Mouse (Mus musculus) left cerebral cortex, adult 9 months (tissue): ENCODE data around the gene Gucd1.
"Not testable (repeated sequence)": the region's sequence is repeated elsewhere in the genome, so short reads cannot be mapped to it uniquely, and the experiment has no call there.

Source experiments
- DNase-seq, 2 experiments: peaks; one replicate each; pipeline ENCODE4 v3.0.0; 2022; ENCODE audit warnings: low spot score in 2 of 2

Gucd1 gene

DNA sequence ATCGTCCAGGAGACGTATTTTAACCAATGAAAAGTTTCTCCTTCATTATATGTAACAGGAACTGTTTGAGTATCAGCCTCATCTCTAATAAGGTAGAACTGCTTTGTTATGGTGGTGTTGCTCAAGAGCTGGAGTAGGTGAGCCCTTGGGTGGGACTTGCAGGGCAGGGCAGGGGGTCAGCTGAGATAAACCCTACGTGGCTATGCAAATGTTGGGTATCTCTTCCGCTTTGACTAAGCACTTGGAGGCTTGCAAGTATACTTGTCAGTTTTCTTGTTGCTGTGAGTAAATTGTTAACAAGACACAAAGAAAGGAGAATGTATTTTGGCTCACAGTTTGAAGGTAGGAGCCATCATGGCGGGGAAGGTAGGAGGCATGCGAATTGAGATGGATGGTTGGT is 87.1 kb downstream of the Gucd1 start:
- no peak for DNase-seq

DNA sequence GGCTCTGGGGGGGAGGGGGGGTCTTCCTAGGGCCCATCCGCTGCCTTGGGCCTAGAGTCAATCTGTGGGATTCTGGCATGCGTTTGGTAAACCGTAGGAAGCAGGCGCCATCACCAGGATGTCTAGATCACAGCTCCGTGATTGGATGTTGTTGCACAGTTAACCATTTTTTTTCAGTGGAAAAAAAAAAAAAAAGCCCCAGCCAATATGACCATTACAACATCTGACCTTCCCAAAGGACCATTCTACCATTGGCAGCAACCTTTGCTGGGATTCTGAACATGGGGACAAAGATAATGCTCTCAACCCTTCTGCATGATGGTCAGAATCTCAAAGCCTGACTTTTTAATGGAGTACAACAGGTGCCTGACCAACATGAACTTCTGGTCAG is 87.6 kb downstream of the Gucd1 start:
- no peak for DNase-seq

DNA sequence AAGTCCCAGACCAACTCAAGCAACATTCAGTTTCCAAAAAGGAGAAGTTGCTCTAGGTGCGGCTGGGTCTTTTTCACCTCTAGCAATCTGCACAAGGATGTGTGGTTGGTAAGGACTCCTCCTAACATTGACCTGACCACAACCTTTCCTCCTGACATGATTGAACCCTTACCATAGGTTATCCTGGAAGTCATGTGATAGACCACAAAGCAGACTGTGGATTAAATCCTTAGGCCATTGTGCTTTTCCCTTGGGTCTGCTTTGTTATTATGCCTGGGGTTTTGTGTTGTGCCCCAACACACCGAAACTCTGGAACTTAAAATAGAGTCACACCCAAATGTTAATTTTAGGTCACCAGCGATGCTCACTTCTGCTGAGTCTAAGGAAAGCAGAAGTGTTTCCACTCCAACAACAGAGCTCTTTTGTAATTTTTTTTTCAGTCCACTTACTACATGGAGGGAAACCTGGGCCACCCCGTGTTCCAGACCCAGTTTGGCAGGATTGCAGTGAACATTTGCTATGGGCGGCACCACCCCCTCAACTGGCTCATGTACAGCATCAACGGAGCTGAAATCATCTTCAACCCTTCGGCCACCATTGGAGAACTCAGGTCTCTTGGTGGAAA is 88.1 kb downstream of the Gucd1 start:
- no peak for DNase-seq

DNA sequence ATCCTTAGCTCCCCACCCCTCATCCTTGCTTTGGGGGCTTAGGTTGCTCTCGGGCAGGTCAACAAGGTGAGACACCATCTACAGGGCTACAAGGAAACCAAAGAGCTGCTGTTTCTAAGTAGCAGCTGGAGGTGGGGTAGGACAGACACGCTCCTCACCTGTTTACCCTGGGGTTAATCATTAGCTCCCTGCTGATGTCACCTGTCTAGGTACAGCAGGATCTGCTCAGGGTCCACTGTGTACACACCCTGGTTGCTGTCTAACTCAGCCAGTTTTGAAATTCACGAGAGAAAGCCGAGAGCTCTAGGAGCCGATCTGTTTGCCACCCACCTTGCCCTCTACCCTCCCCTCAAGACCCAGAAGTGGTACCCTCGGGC is 88.8 kb downstream of the Gucd1 start:
- DNase-seq = no peak

DNA sequence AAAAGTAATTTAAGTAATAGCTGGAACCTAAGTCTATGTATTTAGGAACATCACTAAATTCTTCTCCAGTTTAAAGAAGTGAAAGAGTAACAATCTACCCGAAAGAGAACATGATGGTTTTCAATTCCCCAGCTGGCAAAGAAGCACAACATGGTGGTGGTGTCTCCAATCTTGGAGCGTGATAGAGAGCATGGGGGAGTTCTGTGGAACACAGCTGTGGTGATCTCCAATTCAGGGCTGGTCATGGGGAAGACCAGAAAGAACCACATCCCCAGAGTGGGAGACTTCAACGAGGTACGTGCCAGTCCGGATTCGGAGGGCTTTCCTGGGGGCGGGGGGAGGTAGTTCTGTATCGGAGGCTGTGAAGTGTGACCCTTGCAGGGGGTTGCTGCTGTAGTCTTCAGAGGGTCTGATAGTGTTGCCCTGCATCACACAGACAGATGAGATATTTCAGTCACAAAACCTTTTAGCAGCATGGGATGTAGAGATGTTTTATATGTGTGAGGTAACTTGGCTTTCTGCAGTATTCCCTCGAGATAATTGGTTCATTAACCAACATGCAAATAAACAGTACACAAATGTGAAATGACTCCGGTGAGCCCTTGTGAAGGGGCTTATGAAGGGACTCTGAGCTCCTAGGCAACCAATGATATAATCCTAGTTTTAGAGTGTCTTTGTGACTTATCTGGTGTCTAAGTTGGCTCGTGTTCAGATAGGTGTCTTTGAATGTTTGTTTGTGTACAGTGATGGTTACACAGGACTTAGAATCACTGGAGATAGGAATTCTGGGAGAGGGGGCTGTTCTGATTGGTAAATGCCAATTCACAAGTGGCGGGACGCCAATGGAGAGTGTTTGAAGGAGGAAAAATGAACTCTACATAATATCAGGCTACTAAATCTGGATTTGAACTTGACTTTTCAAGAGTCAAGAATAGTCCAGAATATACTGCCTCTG is 89.4 kb downstream of the Gucd1 start:
- DNase-seq = no peak

DNA sequence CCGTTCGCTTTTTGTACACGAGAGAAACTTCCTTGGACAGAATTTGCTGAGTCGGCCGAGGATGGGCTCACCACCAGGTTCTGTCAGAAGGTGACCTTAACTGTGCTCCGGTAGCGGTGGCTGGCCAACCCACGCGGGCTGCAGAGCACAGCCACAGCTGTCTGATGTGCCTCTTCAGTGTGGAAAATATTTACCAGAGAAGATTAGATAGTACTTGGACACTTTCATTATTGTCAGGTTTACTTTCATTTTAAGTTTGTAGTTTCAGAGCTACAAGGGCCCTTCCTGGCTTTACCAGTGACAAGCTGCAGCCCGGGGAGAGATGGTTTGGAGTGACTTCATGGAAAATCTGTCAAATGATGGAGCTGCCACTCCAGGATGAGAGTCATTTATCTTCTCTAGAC is 93.3 kb downstream of the Gucd1 start:
- DNase-seq = no peak

DNA sequence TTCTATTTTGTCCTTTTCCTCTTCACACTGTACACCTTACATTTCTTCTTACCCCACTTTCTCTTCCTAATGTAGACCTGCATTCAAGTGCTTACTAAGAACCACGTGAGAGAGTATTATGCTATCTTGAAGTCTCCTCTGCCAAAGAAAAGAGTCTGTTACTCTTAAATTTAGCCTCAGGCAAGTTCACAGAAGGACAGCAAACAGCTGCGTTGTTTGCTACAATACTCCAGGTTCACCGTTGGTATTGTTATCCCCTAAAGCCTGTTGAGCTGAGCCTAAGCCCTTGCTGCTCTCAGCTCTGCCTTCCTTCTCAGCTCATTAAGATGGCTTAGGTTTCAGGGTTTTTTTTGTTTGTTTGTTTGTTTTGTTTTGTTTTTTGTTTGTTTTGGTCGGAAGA is 99.0 kb downstream of the Gucd1 start:
- no peak for DNase-seq

DNA sequence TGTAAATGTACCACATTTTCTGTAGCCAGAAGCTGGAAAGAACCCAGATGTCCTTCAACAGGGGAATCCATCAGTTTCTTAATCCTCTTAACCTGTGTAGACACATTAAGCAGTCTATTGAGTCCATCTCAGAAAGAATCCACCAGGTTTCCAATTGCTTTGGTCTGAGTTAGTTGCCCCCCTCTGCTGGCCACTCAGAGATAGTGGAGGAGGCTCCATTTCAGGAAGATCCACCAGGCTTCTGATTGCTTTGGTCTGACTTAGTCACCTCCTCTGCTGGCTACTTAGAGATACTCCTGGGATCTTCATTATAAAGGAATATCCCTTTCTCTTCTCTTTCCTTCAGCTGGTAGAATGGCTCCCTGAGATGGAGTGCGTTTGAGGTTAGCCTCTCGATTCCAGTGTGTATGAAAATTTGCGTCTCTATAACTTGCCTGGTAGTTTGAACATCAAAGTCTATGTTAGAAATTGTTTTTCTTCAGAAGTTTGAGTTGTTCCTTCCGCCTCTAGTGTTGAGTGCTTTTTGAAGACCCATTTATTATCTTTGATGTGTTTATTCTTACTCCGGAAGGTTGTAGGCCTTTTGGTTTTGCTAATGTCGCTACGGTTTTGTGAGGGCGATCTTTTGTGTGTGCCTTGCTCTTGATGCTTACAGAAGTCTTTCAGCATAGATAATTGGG is 100.3 kb downstream of the Gucd1 start:
- no peak for DNase-seq

DNA sequence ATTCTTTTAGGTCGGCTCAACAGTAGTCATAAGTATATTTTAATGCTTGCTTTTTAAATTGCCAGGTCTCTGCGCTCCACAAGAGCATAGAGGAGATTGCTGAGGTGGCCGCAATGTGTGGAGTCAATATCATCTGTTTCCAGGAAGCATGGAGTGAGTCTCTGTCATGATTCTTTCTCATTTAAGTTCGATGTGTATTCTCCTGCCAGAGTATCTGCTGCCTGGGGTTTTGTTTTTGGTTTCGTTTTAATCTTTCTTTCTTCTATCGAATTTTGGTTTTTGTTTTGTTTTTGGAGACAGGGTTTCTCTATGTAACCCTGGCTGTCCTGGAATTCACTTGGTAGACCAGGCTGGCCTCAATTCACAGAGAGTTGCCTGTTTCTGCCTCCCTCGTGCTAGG is 102.8 kb downstream of the Gucd1 start:
- DNase-seq = no peak

DNA sequence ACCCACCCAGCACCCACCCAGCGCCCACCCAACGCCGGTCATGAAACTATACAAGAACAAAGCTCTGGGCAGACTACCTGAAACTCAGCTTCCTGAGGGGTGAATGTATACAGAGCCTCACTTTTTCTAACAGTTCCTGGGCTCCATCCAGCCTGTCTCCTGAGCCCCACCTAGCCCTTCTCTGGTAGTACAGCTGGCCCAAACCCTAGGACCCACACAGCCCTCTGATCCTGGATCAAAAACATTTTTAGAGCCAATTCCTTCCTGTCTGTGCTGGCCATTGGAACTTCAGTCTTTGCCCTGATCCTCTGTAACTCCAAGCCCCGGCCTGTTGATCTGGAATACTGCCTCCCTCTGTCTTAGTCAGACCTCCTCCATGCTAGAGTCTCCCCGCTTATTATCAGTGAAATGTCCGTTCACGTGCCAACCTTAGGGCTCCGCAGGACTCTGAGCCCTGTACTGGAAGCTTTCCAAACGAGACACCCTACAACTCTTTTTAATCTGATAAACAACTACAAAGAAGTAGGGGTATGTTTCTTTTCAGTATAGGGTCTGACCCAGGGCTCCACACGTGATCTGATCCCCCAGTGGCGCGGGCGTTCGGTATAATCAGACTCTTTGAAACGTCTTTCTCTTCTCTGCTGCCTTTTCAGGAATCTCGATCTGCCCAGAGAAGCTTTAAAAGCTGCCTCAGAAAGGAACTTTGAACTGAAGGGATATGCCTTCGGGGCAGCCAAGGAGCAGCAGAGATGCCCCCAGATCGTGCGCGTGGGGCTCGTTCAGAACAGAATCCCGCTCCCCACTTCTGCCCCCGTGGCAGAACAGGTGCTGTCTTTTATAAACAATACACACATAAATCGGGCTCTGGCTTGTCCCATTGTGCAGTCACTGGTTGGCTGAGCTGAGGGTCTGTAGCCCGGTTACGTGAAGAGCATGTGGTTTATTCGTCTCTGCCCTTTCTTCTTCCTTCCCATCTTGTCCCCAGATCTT is 105.4 kb downstream of the Gucd1 start:
- no peak for DNase-seq

DNA sequence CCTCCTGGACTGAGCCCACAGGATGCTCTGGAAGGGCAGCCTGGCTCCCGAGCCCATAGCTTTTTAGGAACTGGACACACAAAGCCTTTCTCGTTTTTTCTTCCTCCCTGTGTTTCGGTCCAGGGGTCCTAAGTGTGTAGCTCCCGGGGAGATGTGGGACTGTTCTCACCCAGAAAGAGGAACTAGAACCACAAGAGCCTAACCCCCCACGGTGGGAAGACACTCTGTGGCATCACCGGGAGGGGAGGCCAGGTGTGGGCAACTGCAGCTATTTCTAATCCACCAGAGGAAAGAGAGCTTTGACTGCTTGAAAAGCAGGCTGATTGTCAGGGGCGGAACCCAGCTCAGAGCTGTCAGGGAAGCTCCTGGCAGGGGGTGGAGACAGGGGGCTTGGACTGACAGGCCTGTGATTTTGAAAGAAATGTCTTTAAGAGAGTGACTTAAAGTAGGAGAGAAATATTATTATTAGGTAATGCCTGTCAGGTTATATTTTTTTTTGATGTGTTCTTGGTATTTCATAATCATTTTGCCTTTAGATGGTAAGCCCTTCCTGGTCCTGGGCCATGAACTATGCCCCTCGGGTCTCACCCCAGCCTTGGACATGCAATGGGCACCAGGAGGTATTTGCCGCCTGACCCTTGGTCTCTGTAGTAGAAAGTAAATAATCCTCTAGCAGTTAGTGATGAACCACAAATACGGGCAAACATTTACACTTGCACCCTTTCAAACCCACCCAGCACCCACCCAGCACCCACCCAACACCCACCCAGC is 106.2 kb downstream of the Gucd1 start:
- DNase-seq = not testable (repeated sequence)

DNA sequence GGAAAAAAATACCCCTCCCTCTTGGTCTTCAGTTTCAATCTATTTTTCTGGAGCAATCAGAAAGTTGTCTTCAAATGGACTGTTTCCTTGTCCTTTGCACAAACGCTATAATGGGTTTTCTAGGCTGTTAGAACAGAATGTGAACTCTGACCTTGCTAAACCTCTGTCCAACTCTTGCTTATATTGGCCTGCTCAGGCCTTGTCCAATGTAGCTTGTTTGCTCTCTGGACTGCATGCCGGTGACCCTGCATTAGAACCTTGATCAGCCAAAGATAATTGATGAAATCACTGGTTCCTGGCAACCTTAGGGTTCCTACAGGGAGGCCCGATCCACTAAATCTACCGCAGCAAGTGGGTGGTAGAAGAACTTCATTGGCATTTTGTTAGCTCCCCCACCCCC is 110.0 kb downstream of the Gucd1 start:
- DNase-seq = no peak

DNA sequence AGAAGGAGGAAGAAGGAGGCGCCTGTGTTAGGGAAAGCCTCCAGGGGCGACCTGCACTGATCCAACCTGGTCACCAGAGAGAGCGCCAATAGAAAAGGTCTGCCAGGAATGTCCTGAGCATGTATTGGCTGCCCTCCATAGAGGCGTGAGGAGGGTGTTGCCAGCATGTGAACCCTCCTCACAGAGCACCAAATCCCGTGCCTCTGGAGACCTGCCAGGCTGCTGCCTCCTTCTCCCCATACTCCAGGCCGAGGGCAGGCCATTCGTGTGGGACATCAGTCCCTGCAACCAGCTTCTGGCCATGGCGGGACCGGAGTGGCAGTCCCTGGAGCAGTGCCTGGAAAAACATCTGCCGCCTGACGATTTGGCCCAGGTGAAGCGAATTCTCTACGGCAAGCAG is 111.0 kb downstream of the Gucd1 start:
- DNase-seq = no peak

DNA sequence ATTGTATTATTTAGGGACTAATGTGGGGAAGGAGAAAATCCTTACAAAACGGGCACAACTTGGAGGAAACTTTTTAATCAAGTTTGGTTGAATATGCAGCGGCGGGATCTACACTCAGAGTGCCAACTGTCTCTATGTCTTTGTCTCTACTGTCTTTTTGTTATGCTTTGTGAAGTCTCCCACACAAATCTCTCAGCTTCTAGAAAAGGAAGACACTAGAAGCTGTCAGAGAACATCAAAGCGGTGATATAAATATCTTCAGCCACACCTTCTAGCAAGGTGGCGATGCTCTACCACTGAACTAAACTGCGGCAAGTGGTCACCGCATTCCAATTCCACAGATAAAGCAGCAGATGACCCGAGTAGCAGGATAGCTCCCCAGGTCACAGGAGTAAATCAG is 111.9 kb downstream of the Gucd1 start:
- DNase-seq = no peak

DNA sequence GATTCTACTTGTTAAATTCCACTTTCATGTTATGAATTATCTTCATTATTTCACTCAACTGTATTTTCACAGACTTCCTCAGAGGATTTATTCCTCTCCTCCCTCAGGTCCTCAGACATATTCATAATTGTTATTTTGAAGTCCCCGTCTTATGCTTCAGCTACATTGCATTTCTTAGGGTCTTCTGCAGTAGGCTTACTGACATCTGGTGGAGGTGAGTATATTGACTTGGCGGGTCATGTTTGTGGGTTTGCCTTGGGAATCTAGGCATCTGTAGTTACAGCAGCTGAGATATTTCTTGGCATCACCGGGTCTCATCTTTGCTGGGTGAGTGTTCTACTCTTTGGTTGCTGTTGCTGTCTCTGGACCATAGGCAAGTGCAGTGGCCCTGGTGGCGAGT is 116.8 kb downstream of the Gucd1 start, which contains the start of gene Upb1:
Upb1 (plus strand) TSS at position 158 of the 400 bp plus-strand sequence.
- DNase-seq = no peak

DNA sequence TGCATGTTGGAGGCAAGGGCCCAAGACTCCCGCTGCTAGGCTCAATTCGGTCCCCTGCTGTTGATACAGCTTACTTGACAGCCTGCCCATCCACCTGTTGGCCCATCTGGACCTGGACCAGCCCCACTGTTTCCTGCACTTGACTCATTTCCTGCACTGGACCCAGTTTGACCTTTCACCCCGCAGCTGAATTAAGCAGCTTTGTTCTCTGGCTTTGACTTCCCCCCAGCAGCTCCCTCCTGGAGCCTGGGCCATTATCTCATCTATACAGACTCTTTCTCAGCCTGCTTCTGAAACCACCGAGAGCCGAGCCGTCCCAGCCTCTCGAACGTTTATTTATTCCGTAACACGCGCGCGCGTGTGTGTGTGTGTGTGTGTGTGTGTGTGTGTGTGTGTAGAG is 120.8 kb downstream of the Gucd1 start:
- DNase-seq = no peak

DNA sequence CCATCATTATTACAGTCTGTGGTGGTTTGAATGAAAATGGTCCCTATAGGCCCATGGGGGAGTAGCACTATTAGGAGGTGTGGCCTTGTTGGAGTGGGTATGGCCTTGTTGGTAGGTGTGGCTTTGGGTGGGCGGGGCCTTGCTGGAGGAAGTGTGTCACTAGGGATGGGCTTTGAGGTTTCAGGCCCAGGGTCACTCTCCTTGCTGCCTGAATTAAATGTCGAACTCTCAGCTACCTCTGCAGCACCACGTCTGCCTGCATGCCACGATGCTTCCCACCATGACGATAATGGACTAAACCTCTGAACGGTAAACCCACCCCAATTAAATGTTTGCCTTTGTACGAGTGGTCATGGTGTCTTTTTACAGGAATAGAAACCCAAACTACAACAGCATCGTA is 123.0 kb downstream of the Gucd1 start:
- no peak for DNase-seq

DNA sequence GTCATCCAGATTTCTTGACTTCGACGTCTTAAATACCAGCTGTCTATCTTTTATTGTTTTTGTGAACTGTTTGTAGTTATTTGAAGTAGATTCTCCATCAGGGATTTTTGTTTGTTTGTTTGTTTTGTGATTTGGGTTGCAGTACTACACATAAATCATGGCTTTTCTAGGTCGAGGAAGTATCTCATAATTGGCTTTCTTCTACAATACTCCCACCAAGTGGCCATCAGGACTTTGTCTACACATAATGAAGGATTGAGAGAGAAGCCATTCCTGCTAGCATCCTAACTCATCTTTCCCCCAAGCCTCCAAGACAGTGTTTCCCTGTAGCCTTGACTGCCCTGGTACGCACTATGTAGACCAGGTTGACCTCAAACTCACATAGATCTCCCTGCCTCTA is 126.9 kb downstream of the Gucd1 start:
- no peak for DNase-seq

DNA sequence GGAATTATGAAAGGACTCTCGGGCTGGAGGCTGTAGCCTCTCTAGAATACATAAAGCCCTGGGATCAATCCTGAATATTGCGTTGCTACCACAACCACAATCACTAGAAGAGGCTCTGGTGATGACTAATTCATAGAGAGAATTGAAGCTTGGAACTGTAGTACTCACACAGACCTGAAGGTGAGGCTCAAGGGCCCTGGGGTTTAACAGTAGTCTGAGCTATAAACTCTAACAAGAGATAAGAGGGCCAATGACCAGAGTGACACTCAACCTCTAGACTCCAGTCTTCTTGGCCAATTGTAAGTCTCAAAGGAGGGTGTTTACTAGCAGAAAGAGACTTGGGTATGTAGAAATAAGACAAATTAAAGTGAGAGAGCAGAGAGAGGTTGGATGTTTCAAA is 127.6 kb downstream of the Gucd1 start:
- DNase-seq = no peak

DNA sequence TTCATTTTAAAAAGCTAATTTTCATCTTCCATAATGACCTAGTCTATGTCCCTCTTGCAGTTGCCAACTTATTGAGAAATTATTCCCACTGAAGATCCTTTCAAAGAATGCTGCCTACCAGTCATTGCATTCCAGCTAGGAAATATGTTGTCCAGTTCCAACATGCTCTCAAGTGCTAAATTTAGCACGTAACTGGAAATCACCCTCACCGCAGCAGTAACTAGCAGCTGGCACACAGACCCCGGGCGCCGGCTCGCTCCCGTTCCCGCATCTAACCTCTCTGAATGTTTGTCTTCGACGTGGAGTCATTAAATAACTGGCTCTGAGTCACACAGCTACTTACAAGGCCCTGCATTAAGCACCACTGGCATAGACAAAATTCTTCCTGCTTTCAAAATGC is 139.1 kb downstream of the Gucd1 start:
- no peak for DNase-seq
